Mouse (Mus musculus) frontal cortex, adult 2 months (tissue): ENCODE measurements at regions not wholly inside any gene's neighbourhood (a gene's known extent, or its start where the extent isn't known, plus 50 kb on each side); places are given as distances from the start of the nearest gene placed in this dataset.
"Not testable (repeated sequence)": the region's sequence is repeated elsewhere in the genome, so short reads cannot be mapped to it uniquely, and the experiment has no call there.

Source experiments
- DNase-seq, 2 experiments: peaks; one replicate each; pipeline ENCODE4 v3.0.0; 2022; ENCODE audit warnings: low spot score in 1 of 2; ENCODE audit errors: extremely low spot score in 1 of 2

DNA sequence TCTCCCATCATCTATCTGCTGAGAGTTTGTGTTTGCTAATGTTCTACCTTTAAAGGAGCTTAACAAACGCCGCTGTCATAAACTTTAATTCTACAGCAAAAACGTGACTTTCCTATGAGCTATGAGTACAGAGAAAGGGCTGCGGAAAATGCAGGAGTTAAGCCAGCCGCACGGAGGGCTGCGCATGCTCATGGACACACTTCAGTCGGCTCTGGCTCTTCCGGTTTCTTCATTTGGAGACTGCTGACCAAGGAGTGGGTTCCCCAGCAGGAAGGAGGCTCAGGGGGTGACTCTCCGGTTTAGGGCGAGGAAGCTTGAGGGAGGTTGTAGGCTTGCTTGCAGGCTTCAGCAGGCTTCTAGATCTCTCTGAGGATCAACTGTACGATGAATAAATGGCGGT, 59.3 kb downstream of the Sox2 start:
- no peak for DNase-seq

DNA sequence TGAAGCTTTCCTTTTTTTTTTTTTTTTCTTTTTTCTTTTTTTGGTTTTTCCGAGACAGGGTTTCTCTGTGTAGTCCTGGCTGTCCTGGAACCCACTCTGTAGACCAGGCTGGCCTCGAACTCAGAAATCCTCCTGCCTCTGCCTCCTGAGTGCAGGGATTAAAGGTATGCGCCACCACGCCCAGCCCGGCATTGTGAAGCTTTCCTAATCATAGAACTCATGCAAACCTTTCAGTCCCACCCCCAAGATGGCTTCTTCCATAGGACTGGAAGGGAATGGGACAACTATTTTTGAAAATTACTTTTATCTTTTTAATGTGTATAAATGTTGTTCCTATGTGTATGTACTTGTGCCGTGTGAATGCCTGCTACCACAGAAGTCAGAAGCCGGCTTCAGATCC, 61.9 kb downstream of the Sox2 start:
- not testable (repeated sequence) for DNase-seq

DNA sequence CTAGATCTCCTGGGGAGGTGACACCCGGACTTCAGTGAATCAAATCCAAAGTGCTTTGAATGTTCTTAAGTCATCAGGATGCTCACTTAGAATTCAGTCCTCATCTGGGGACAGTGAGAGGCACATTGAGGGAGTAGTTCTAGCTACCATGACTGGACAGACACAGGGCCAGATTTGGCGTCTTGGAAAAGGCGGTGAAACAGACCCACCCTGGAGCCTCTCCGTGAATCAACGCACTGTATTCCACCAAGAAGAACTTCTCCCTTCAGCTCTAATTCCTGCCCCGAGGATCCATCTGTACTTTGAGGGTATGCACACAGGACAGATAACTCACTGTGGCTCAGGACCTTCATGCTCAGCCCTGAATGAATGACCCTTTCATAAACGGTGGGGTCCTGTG, 72.3 kb downstream of the Sox2 start:
- peak in 1 of 2 experiments; percentile 2 for DNase-seq

GRCm38 (mm10) chr3:34726955-34727354, 76.8 kb downstream of the Sox2 start:
- no peak for DNase-seq

GRCm38 (mm10) chr3:34728282-34728681, 78.1 kb downstream of the Sox2 start:
- no peak for DNase-seq

DNA sequence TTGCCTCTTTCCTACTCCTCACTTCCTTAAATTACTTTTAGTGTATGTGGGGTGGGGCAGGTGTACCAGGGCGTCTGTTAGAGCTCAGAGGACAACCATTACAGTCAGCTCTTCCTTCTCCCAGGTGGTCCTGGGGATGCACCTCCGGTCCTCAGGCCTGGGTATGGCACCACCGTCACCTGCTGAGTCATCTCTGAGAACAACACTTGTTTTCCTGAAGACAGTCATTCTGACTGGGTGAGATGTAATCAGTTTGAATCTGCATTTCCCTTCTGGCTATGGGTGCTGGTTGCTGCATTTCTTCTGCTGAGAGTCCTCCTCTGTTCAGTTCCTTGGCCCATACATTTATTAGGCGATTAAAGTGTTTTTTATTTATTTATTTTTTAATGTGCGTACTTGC, 84.8 kb downstream of the Sox2 start:
- DNase-seq = no peak

DNA sequence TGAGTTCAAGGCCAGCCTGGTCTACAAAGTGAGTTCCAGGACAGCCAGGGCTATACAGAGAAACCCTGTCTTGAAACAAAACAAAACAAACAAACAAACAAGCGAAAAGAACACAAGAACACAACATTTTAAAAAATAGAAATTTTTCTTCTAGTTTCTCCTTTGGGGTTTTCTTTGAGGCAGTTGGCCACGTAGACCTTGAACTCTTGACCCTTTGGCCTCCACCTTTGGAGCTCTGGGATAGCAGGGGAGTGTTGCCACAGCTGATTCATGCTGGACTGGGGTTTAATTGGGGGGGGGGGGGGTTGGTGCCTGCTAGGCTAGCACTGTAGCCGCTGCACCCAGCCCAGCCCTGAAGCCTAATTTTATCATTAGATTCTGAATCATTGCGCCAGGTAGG, 87.8 kb downstream of the Sox2 start:
- DNase-seq = no peak

GRCm38 (mm10) chr3:34738938-34739337, 88.7 kb downstream of the Sox2 start:
- DNase-seq = no peak

DNA sequence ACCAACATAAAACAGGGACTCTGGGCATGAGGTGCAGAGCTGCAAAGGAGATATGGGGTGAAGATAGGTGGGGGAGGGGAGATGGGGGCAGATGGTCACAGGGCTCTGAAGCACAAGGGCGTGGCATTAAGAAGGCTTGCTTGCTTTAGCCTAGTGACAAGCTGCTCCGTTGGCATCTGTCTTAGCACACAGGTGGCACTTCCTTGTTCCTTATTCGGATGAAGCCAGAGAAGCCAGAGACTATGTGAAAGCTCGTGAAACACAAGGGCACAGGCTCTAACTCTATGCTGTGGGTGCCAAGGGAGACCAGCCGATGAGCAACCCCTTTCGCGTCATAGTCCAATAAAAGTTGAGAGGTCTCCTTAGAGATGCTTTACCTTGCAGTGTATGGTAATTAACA, 89.5 kb downstream of the Sox2 start:
- no peak for DNase-seq

GRCm38 (mm10) chr3:34740110-34740509, 89.9 kb downstream of the Sox2 start:
- DNase-seq = no peak

- no peak for DNase-seq
These were observed 95.1 kb downstream of the Sox2 start for GRCm38 (mm10) chr3:34745181-34745736.

DNA sequence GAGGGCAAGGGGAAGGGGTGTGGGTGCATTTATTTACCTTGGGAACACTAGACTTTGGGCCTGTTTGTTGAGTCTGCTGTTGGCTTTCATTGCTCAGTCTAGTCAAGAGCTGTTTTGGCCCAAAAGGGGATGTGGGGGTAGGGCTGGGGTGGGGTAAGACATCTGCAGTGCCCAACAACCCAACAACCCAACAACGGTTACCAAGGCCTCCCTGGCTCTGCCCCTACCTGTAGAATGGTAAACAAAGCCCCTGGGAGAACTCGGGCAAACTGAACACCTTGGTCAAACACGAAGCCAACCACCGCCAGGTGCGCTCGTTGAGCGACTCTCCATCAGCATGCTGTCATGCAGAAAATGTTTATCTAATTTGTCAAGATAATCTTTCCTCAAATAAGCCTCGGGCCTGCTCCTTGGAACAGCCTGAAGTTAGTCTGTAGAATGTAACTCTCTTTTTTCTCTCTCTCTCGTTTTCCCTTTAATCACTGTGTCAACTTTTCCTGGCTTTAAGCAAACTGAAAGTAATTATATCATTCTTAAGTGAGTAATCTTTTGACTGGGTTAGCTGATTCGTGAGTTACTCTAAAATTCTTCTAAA, 97.4 kb downstream of the Sox2 start:
- no peak for DNase-seq

- peak in 1 of 2 experiments; percentile 7 for DNase-seq
These were observed 99.8 kb downstream of the Sox2 start for GRCm38 (mm10) chr3:34749989-34750388.

DNA sequence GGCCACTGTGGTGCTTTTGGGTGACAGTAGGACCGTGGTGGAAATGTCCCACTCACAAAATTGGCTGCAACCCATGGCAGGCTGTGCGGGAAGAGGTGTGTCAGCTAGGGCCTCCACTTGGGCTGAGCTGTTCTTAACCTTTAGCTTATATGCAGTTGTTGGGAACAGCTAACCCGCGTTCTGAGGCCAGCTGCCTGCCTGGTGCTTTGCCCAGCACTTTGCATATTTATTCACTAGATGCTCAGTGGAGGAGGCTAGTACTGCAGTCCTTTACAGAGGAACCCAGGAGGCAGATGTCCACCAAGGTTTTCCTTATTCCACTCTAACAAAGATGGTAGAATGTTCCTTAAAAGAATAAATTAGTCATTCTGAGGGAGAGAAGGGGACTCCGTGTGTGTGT, 101.3 kb downstream of the Sox2 start:
- peak in 1 of 2 experiments; percentile 5 for DNase-seq

DNA sequence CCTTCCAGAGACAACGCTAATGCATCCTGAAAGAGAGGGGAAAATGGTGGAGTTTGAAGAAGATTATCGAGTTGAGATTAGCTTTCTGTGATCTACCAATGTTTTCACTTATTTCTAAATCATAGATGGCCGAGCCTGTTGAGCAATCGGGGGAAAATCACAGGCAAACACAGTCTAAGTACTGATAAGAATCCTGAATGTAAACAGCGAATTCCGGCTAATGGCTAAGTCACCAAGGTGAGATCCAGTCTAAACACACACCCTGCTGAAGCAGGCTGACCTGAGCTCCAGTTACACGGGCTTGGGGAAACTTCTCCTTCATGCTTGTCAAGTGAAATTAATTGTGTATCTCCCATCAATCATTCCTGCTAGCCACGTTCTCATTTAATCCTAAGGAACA, 103.4 kb downstream of the Sox2 start:
- DNase-seq = no peak

DNA sequence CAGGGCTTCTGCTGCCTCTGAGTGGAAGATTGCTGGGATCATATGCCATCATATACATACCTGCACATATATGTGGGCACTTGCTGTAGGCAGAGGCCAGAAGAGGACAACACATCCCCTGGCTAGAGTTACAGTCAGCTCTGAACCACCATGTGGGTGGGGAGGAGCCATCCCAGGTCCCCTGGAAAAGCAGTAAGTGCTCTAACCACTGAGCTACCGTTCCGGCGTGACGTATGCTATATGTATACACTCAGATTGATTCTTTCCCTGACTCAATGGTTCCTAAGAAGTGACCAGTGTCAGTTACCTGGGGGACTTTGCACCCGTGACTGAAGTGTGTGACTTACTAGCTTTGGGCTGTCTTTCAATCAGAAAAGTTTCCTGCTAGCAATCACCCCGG, 104.6 kb downstream of the Sox2 start:
- DNase-seq = no peak

DNA sequence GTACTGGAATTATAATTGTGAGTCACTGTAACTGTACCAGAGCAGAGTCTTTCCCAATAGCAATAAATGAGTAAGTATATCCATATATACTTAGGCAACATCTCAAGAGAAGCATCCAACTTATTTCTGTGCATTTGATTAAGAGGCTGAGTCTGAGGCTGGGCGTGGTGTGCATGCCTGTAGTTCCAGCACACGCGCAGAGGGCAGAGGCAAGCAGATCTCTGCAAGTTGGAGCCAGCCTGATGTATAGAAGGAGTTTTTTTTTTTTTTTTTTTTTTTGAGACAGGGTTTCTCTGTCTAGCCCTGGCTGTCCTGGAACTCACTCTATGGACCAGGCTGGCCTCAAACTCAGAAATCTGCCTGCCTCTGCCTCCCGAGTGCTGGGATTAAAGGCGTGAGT, 105.1 kb downstream of the Sox2 start:
- not testable (repeated sequence) for DNase-seq

GRCm38 (mm10) chr3:34756632-34757031, 106.4 kb downstream of the Sox2 start:
- DNase-seq = no peak

- no peak for DNase-seq
These were observed 106.9 kb downstream of the Sox2 start for GRCm38 (mm10) chr3:34757130-34757529.

DNA sequence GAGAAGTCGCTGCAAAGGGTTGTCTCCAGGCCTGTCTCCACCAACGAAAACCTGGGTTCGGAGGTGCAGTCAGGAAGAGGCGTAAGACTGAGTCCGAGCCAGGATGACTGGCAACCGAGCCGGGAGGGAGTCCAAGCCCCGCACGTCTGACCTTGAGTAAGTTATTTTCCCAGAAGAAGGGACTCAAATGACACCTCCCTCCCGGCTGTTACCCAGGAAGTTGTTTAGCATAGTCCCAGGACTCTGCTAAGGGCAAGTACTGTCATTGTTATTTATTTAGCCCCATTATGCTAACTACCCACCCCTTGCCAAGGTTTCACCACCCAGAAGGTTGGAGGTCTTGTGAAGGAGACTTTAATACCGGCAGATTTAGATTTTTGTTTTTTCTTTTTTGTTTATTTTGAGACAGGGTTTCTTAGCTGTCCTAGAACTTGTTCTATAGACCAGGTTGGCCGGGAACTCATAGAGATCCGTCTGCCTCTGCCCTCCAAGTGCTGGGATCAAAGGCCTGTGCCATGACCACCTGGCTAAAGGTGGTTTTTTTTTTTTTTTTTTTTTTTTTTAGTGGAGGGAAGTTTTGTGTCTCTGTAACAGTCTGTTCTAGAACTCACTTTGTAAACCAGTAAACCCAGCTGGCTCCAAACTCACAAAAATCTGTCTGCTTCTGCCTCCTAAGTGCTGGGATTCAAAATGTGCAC, 107.8 kb downstream of the Sox2 start:
- DNase-seq = no peak

GRCm38 (mm10) chr3:34759942-34760640, 109.9 kb downstream of the Sox2 start:
- DNase-seq = no peak
